Comparison of ENCODE assay signal across 7 mouse cellular contexts in the genomic region with DNA sequence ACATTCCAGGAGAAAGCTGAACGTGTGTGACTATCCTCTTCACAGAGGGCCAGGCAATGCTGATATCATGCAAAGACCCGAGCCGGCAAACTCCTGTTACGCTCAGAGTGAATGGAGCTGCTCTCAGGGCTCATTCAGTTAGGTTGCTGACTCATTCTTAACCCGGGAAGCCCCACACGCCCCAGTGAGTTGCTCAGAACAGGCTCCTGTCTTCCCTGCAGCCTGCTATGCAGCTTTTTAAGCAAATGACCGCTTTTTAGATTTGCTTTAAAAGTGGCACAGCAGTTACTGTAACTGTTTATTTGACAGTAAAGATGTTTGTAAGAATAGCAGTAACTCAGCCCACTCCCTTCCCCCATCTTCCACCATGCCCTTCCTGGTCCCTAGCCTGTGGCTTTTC.
DNase-seq lines count a peak whose midpoint lies in the region; ATAC-seq and TF ChIP-seq lines count a peak whose summit lies in the region.

No protein-coding gene starts in this region.

- WGBS in neural tube, embryonic 13.5 days = 19% methylated on average over 7 of the region's 7 CpGs
- 19% methylated on average over 7 of the region's 7 CpGs for WGBS in heart, postnatal 0 days
- WGBS in forebrain, embryonic 14.5 days = 7% methylated on average over 7 of the region's 7 CpGs

- no peaks in the 10 kb centered on the region for H3K36me3 ChIP-seq in neural tube, embryonic 13.5 days
- no peaks in the 10 kb centered on the region for H3K36me3 ChIP-seq in heart, postnatal 0 days (replicated peaks; ENCODE audit: control insufficient read depth, insufficient read depth, low read length)
- H3K36me3 ChIP-seq in forebrain, embryonic 14.5 days (ENCODE audit: control insufficient read depth, insufficient read depth, low read length) = no peaks in the 10 kb centered on the region

- DNase-seq in neural tube, embryonic 10.5 days (ENCODE audit: extremely low spot score, low spot score) = no peak
- peak; percentile 16 for DNase-seq in adrenal gland, adult 8-10 months
- peak; percentile 37 for DNase-seq in heart, postnatal 0 days (ENCODE audit: low spot score)
- no peak for DNase-seq in forebrain, embryonic 14.5 days (ENCODE audit: low spot score)
- DNase-seq in cerebellum, adult 11 months = no peak

- peaks cover 2% of the 10 kb centered on the region; the same call in 1 of the 2 replicates for H3K4me1 ChIP-seq in neural tube, embryonic 13.5 days (replicated peaks)
- H3K4me1 ChIP-seq in heart, postnatal 0 days (ENCODE audit: control insufficient read depth, insufficient read depth) = peaks cover 16% of the 10 kb centered on the region
- H3K4me1 ChIP-seq in forebrain, embryonic 14.5 days (ENCODE audit: control insufficient read depth, insufficient read depth, low read length) = no peaks in the 10 kb centered on the region

- no peaks in the 10 kb centered on the region for H3K27me3 ChIP-seq in neural tube, embryonic 13.5 days
- no peaks in the 10 kb centered on the region for H3K27me3 ChIP-seq in heart, postnatal 0 days (ENCODE audit: control insufficient read depth, insufficient read depth, low read length)
- no peaks in the 10 kb centered on the region for H3K27me3 ChIP-seq in forebrain, embryonic 14.5 days (replicated peaks; ENCODE audit: control insufficient read depth, insufficient read depth, low read length)

- peak overlapping the region; percentile 42; the same call in 1 of the 2 replicates for H3K27ac ChIP-seq in neural tube, embryonic 13.5 days (replicated peaks)
- H3K27ac ChIP-seq in heart, postnatal 0 days (ENCODE audit: low read depth) = peak overlapping the region; percentile 80
- H3K27ac ChIP-seq in forebrain, embryonic 14.5 days (ENCODE audit: low read depth, low read length) = no peak overlapping the region

- no peaks in the 10 kb centered on the region for H3K9me3 ChIP-seq in neural tube, embryonic 13.5 days
- no peaks in the 10 kb centered on the region for H3K9me3 ChIP-seq in heart, postnatal 0 days (replicated peaks; ENCODE audit: control insufficient read depth, low read length)
- no peaks in the 10 kb centered on the region for H3K9me3 ChIP-seq in forebrain, embryonic 14.5 days (replicated peaks; ENCODE audit: control insufficient read depth, low read length)

- H3K4me2 ChIP-seq in neural tube, embryonic 13.5 days = peak overlapping the region; percentile 9
- H3K4me2 ChIP-seq in heart, postnatal 0 days (ENCODE audit: low read depth, low read length) = peak overlapping the region; percentile 55
- no peak overlapping the region for H3K4me2 ChIP-seq in forebrain, embryonic 14.5 days (ENCODE audit: low read length)

- TF ChIP-seq CTCF in heart, postnatal 0 days (IDR thresholded peaks at IDR 0.05; ENCODE audit: low read depth) = no peak

- ATAC-seq in neural tube, embryonic 13.5 days (ENCODE audit: low read depth) = no peak
- ATAC-seq in heart, postnatal 0 days (ENCODE audit: insufficient read depth, low read depth) = no peak; the same call in 1 of the 2 replicates
- peak; percentile 35 for ATAC-seq in megakaryocyte, adult 5-6 weeks (ENCODE audit: poor library complexity, severe bottlenecking)
- no peak for ATAC-seq in forebrain, embryonic 14.5 days

- 0 out of 2 replicates have a peak overlapping the region, but pooled peaks have one; percentile 8 for H3K4me3 ChIP-seq in neural tube, embryonic 13.5 days
- peak overlapping the region; percentile 42 for H3K4me3 ChIP-seq in heart, postnatal 0 days (ENCODE audit: low read depth, low read length)
- no peak overlapping the region for H3K4me3 ChIP-seq in forebrain, embryonic 14.5 days (ENCODE audit: low read depth, low read length)

- no peak overlapping the region for H3K9ac ChIP-seq in neural tube, embryonic 13.5 days
- H3K9ac ChIP-seq in heart, postnatal 0 days (replicated peaks; ENCODE audit: low read depth, low read length) = peak overlapping the region; percentile 50; the same call in 1 of the 2 replicates
- H3K9ac ChIP-seq in forebrain, embryonic 14.5 days (ENCODE audit: low read length) = no peak overlapping the region

- no peak for TF ChIP-seq EP300 in heart, postnatal 0 days (IDR thresholded peaks at IDR 0.05; ENCODE audit: low read depth)

Comparison
In these comparisons a context has a peak if more than half of its experiments do, and no peak if none do; other contexts are left out.
1. DNase-seq: peak in adrenal gland, adult 8-10 months (single experiment) and heart, postnatal 0 days (single experiment); none in neural tube, embryonic 10.5 days (single experiment), forebrain, embryonic 14.5 days (single experiment) and cerebellum, adult 11 months (single experiment).